Mouse (Mus musculus): Measurements from ENCODE around the gene Gpr155.

DNA sequence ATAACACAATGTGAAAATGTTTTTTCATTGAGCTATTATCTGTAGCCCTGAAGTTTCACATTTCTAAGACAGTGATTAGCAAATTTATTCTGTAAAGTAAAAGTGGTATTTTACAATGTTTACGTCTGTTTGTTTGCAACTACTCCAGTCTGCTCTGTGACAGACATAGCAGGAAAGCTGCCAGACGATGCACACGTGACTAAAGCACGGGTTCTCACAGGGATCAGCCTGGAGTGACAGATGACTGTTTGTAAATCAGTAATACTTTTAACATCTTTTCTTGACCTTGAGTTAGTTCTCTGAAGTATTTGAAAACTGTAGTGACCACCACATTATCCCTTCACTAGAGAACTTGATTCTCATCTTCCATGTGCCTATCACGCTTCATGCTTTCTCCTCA lies 81.9 kb downstream of the Gpr155 start:
- TF ChIP-seq CTCF (IDR thresholded peaks at IDR 0.05; ENCODE audit: low read depth, low read length) (no peak), POLR2A (IDR thresholded peaks at IDR 0.05; ENCODE audit: borderline replicate concordance, low read depth, low read length) (no peak)

All from bone marrow macrophage, adult 2 months (primary cell).